In the genomic region with DNA sequence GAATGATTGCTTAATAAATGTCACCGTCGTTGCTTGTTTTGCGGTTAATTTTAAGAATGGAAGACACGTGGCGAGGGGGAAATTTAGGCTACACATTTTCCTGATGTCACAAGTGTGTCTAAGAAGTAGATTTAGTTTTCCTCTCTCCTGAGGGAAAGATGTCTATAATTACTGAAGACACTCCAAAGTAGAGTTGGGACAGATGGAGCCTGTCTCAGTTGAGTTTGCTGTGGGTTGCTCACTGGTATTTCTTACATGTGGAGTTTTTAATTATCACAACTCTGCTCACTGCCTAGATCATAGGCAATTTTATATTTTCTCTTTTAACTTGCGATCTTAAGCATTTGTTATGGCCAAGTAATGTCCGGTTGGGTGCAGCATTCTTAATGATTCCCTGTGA, we compare ENCODE assay signal across 16 mouse cellular contexts.
"Had no signal": no experiment of that assay in that cellular context is flagged by ENCODE, and none has a peak within 500 bp of the region (broad histone marks: within the 10 kb centered on the region; RNA-seq: fewer than 3 reads in every experiment).

No protein-coding gene starts in this region.

- H3K4me2 ChIP-seq: neural tube, embryonic 12.5 days; neural tube, embryonic 13.5 days; neural tube, embryonic 15.5 days; stomach, embryonic 15.5 days had no signal

- H3K4me3 ChIP-seq: neural tube, embryonic 12.5 days; neural tube, embryonic 13.5 days; neural tube, embryonic 15.5 days; stomach, embryonic 15.5 days had no signal

- H3K9ac ChIP-seq: neural tube, embryonic 12.5 days; neural tube, embryonic 13.5 days; neural tube, embryonic 15.5 days; stomach, embryonic 15.5 days had no signal

- H3K9me3 ChIP-seq: neural tube, embryonic 12.5 days; neural tube, embryonic 15.5 days; stomach, embryonic 15.5 days had no signal

- H3K27me3 ChIP-seq: neural tube, embryonic 12.5 days; neural tube, embryonic 13.5 days; neural tube, embryonic 15.5 days; stomach, embryonic 15.5 days had no signal

- DNase-seq: retina, postnatal 1 day; right cerebral cortex, adult 18-20 months; right cerebral cortex, postnatal 14 days; right cerebral cortex, postnatal 25 days; right cerebral cortex, postnatal 4 days; thymus, adult 18-20 months; thymus, adult 2 months; thymus, postnatal 14 days; thymus, postnatal 25 days; thymus, postnatal 36 days; thymus, postnatal 4 days had no signal

- H3K36me3 ChIP-seq: neural tube, embryonic 12.5 days; neural tube, embryonic 13.5 days; neural tube, embryonic 15.5 days; stomach, embryonic 15.5 days had no signal

- H3K4me1 ChIP-seq: neural tube, embryonic 12.5 days; neural tube, embryonic 13.5 days; neural tube, embryonic 15.5 days; stomach, embryonic 15.5 days had no signal

- H3K27ac ChIP-seq: neural tube, embryonic 12.5 days; neural tube, embryonic 13.5 days; neural tube, embryonic 15.5 days; stomach, embryonic 15.5 days; stomach, postnatal 0 days had no signal
